Mouse (Mus musculus) thymus, adult 2 months (tissue): ENCODE results near the gene Ykt6.

Experiments used
- CTCF ChIP-seq: fragments of 200-500 bp; IDR thresholded peaks from 2 replicates; pipeline ENCODE4 v1.5.1; 2012; ENCODE audit warnings: mild to moderate bottlenecking, control low read depth, low read length, moderate library complexity, borderline replicate concordance; ENCODE audit not compliant: control insufficient read depth, poor library complexity, insufficient read depth; ENCODE audit errors: extremely low read depth
- POLR2A ChIP-seq: fragments of 200-500 bp; IDR thresholded peaks from 2 replicates; pipeline ENCODE4 v1.6.1; 2012; ENCODE audit warnings: mild to moderate bottlenecking, low read length, control low read depth, moderate library complexity; ENCODE audit not compliant: control insufficient read depth, poor library complexity, insufficient read depth; ENCODE audit errors: extremely low read depth

DNA sequence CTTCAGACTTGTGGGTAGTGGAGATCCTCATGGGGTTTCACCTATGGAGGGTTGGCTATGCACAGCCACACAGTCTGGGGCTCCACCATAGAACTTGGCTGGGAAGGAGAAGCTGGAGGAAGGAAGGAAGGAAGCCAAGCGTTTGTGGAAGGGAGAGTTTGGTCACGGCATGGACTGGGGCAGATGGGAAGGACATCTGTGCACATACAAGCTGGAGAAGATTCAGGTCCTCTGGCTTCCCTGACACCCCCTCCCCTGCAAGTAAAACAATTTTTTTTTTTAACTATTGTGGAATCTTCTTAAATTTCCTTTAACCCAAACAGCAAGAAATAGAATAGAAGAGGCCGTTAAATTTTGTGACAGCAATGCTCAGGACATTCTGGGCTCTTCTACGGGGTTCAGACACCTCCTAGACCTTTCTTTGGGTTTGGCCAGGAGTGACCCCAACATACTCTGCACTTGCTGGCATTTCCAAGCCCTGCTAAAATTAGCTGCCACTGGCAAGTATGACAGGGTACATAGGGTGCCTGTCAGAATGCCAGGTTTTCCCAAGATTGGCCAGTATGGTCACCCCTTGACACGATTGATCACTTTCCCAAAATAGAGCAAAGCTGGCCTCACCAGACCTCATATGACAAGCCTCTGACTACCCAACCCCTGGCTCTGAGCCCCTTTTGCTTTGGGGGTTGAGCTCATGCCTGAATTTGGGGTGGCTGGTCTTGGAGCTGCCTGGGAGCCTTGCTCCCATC is 39.9 kb upstream of the Ykt6 start:
- TF ChIP-seq CTCF: no peak
- TF ChIP-seq POLR2A: no peak
